12 mouse cellular contexts compared by ENCODE assay signal in the genomic region with DNA sequence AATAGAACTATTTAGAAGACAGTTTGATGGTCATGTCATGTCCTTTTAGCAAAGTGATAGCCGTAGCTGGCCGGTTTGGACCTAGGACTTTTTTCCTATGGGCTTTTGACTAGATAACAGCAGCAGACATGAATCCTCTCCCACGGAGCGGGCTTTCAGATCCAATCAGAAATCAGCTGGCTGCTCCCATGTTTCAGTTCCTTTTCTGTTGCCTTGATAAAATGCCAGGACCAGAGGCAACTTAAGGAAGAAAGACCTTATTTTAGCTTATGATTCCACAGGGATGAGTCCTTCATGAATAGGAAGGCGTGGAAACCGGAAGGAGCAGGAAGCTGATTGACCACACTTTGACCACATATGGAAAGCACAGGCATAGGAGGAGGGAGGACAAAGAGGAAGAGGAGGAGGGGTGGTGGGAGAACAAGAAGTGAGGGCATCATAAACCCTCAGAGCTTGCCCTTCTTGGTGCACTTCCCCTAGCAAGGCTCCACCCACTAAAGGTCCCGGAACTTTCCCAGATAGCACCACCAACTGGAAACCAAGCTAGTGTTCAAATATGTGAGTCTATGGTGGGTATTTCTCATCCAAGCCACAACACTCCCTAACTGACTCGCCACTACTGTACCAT. TPM values are rescaled to one million over a fixed set of nuclear protein-coding genes. Genes with fewer than 3 reads are reported as not detected.
DNase-seq lines count a peak whose midpoint lies in the region; ATAC-seq and TF ChIP-seq lines count a peak whose summit lies in the region.
"Had no signal": no experiment of that assay in that cellular context is flagged by ENCODE, and none has a peak within 500 bp of the region (broad histone marks: within the 10 kb centered on the region; RNA-seq: fewer than 3 reads in every experiment).

No protein-coding gene starts in this region.

- WGBS in liver, embryonic 14.5 days (ENCODE audit: insufficient replicate concordance) = 16% methylated on average over 8 of the region's 8 CpGs
- 92% methylated on average over 8 of the region's 8 CpGs for WGBS in hindbrain, embryonic 14.5 days

- DNase-seq in lung, adult 18-20 months = peak; percentile 15 to 24
- no peak for DNase-seq in lung, postnatal 14 days
- DNase-seq in c-Kit-positive CD71-negative TER-119-negative erythroid progenitor cells, embryonic 14.5 days (ENCODE audit: low read depth) = peak; percentile 49
- DNase-seq in liver, embryonic 14.5 days (ENCODE audit: low read depth in 3 of 3, low spot score in 3 of 3) = no peak
- peak; percentile 15 for DNase-seq in skeletal muscle tissue, adult 2 months (ENCODE audit: low read depth, low spot score)
- DNase-seq in hindbrain, embryonic 14.5 days (ENCODE audit: low spot score) = no peak
- no peak for DNase-seq in thymus, postnatal 0 days (ENCODE audit: low spot score)
- DNase-seq: cerebellum, postnatal 36 days; thymus, adult 18-20 months had no signal

- no peak for TF ChIP-seq CTCF in liver, embryonic 14.5 days (IDR thresholded peaks at IDR 0.05; ENCODE audit: low read depth)

- H3K4me1 ChIP-seq in liver, embryonic 14.5 days (replicated peaks; ENCODE audit: control insufficient read depth in 2 of 2, insufficient read depth in 2 of 2, low read length in 1 of 2) = peaks cover 6 to 21% of the 10 kb centered on the region in 2 experiments
- H3K4me1 ChIP-seq in hindbrain, embryonic 14.5 days (replicated peaks; ENCODE audit: control insufficient read depth, insufficient read depth, low read length) = no peaks in the 10 kb centered on the region
- H3K4me1 ChIP-seq: forebrain, embryonic 10.5 days had no signal

- no peaks in the 10 kb centered on the region for H3K9me3 ChIP-seq in liver, embryonic 14.5 days (ENCODE audit: control insufficient read depth, low read length)
- no peaks in the 10 kb centered on the region for H3K9me3 ChIP-seq in hindbrain, embryonic 14.5 days (ENCODE audit: control insufficient read depth, low read length)
- H3K9me3 ChIP-seq: forebrain, embryonic 10.5 days; neural tube, embryonic 13.5 days had no signal

- no peaks in the 10 kb centered on the region for H3K27me3 ChIP-seq in liver, embryonic 14.5 days (ENCODE audit: control insufficient read depth, insufficient read depth, low read length)
- no peaks in the 10 kb centered on the region for H3K27me3 ChIP-seq in hindbrain, embryonic 14.5 days (ENCODE audit: control insufficient read depth, insufficient read depth, low read length)
- H3K27me3 ChIP-seq: neural tube, embryonic 13.5 days had no signal

- peak overlapping the region; percentile 55 for H3K4me2 ChIP-seq in liver, embryonic 14.5 days (ENCODE audit: low read depth)
- H3K4me2 ChIP-seq in hindbrain, embryonic 14.5 days (replicated peaks) = no peak overlapping the region
- H3K4me2 ChIP-seq: neural tube, embryonic 13.5 days had no signal

- H3K4me3 ChIP-seq in liver, embryonic 14.5 days (ENCODE audit: insufficient read depth in 1 of 2, low read depth in 2 of 2, low read length in 2 of 2) = peak overlapping the region; percentile 1 to 20
- no peak overlapping the region for H3K4me3 ChIP-seq in hindbrain, embryonic 14.5 days (replicated peaks; ENCODE audit: low read length)
- H3K4me3 ChIP-seq: forebrain, embryonic 10.5 days; neural tube, embryonic 13.5 days had no signal

- no peak for TF ChIP-seq EP300 in liver, embryonic 14.5 days (IDR thresholded peaks at IDR 0.05; ENCODE audit: low read depth)

- no peak overlapping the region for H3K9ac ChIP-seq in liver, embryonic 14.5 days (replicated peaks)
- H3K9ac ChIP-seq in hindbrain, embryonic 14.5 days = no peak overlapping the region
- H3K9ac ChIP-seq: neural tube, embryonic 13.5 days had no signal

- no peaks in the 10 kb centered on the region for H3K36me3 ChIP-seq in liver, embryonic 14.5 days (replicated peaks; ENCODE audit: control insufficient read depth, insufficient read depth, low read depth)
- H3K36me3 ChIP-seq in hindbrain, embryonic 14.5 days (replicated peaks; ENCODE audit: control insufficient read depth, insufficient read depth) = no peaks in the 10 kb centered on the region
- H3K36me3 ChIP-seq: forebrain, embryonic 10.5 days; neural tube, embryonic 13.5 days had no signal

- no peak overlapping the region; the same call in 1 of the 2 replicates for H3K27ac ChIP-seq in liver, embryonic 14.5 days
- no peak overlapping the region for H3K27ac ChIP-seq in hindbrain, embryonic 14.5 days
- H3K27ac ChIP-seq: forebrain, embryonic 10.5 days; neural tube, embryonic 13.5 days had no signal

- ATAC-seq in liver, embryonic 14.5 days (ENCODE audit: insufficient read depth) = peak; percentile 63
- no peak for ATAC-seq in hindbrain, embryonic 14.5 days (ENCODE audit: low FRiP score)

RNA-seq across cellular contexts. Expression of a gene that starts 42.7 kb away (rescaled TPM):
- 3.0 and 4.3 TPM in 2 replicates for polyA plus RNA-seq in liver, embryonic 14.5 days (2012; rRNA removed)
- 1.8 and 2.3 TPM in 2 replicates for polyA plus RNA-seq in liver, embryonic 14.5 days (2014; fragmentation: Nextera tagmentation; extraction: Ambion mirVana)
- polyA plus RNA-seq in hindbrain, embryonic 14.5 days (2014; fragmentation: Nextera tagmentation; extraction: Ambion mirVana) = 3.8 and 4.3 TPM in 2 replicates
- 1.2 and 1.6 TPM in 2 replicates for polyA plus RNA-seq in thymus, postnatal 0 days (2015; fragmentation: Nextera tagmentation; extraction: Ambion mirVana)

RNA-seq across cellular contexts. Expression of a gene that starts 53.9 kb away (rescaled TPM):
- polyA plus RNA-seq in liver, embryonic 14.5 days (2012; rRNA removed) = not detected in 2 replicates
- not detected in 2 replicates for polyA plus RNA-seq in liver, embryonic 14.5 days (2014; fragmentation: Nextera tagmentation; extraction: Ambion mirVana)
- not detected in 2 replicates for polyA plus RNA-seq in hindbrain, embryonic 14.5 days (2014; fragmentation: Nextera tagmentation; extraction: Ambion mirVana)
- not detected in 2 replicates for polyA plus RNA-seq in thymus, postnatal 0 days (2015; fragmentation: Nextera tagmentation; extraction: Ambion mirVana)
- polyA plus RNA-seq: forebrain, embryonic 10.5 days; intestine, embryonic 14.5 days; neural tube, embryonic 13.5 days had no signal

Comparison
In these comparisons a context has a peak if more than half of its experiments do, and no peak if none do; other contexts are left out.
1. DNase-seq: peak in lung, adult 18-20 months (2 of 2), c-Kit-positive CD71-negative TER-119-negative erythroid progenitor cells, embryonic 14.5 days (single experiment) and skeletal muscle tissue, adult 2 months (single experiment); none in lung, postnatal 14 days (single experiment), liver, embryonic 14.5 days (0 of 3), hindbrain, embryonic 14.5 days (single experiment) and thymus, postnatal 0 days (single experiment).